Mouse (Mus musculus) stomach, postnatal 0 days (tissue): ENCODE data around the gene Mgmt.

Experiments used
- CTCF ChIP-seq: IDR thresholded peaks from 2 replicates; pipeline ENCODE4 v1.5.1; 2016; ENCODE audit warnings: antibody characterized with exemption, low read depth, mild to moderate bottlenecking, moderate library complexity
- EP300 ChIP-seq: optimal IDR thresholded peaks from 2 replicates; pipeline ENCODE3; 2016; ENCODE audit warnings: antibody characterized with exemption

DNA sequence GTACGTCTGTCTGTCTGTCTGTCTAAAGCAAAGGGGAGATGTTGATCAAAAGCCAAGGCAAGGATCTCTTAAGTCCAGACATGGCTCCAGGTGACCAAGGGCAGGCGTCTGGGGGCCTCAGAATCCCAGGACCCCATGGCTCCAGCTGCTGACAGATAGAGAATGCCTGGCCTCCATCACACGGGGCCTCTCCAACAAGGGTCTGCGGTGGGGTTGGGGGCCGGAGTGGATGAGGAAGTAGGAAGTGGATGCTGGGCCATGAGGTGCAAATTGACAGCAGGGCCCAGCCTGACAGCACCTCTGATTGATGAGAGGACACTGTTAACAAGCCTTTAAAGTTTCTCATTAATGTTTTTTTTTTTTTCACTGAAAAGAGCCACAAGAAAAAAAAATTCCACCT, 237.5 kb downstream of the Mgmt start:
- TF ChIP-seq CTCF: no peak
- TF ChIP-seq EP300: no peak
